Mouse (Mus musculus) erythroblast, embryonic 14.5 days (primary cell): Measurements from ENCODE around the gene Wdr45b.

ENCODE experiments used
- GATA1 ChIP-seq: IDR thresholded peaks from 2 replicates; pipeline ENCODE4 v1.6.1; 2012; ENCODE audit warnings: low read length, inconsistent platforms, mixed read lengths
- TAL1 ChIP-seq: IDR thresholded peaks from 3 replicates; pipeline ENCODE4 v1.6.1; 2012; ENCODE audit warnings: low read length, inconsistent platforms, mixed read lengths

GRCm38 (mm10) chr11:121368731-121369130, 14.5 kb upstream of the Wdr45b start:
- TF ChIP-seq GATA1, result no peak
- TF ChIP-seq TAL1, result no peak
